ENCODE assay signal across 8 mouse cellular contexts in genomic region chr11:120948861-120949851, GRCm38 (mm10). TPM values are rescaled to one million over a fixed set of nuclear protein-coding genes. Genes with fewer than 3 reads are reported as not detected.
A peak's percentile ranks its signal among the peaks of the same experiment; 100 is the strongest.
DNase-seq lines count a peak whose midpoint lies in the region; ATAC-seq and TF ChIP-seq lines count a peak whose summit lies in the region.

No protein-coding gene starts in this region.

- H3K4me1 ChIP-seq in bone marrow, adult 2 months (ENCODE audit: control insufficient read depth, insufficient read depth, low read length), result peaks cover 5% of the 10 kb centered on the region; the same call in 1 of the 2 replicates
- H3K4me1 ChIP-seq in intestine, embryonic 14.5 days (replicated peaks; ENCODE audit: control insufficient read depth, insufficient read depth, low read length), result peaks cover 20% of the 10 kb centered on the region

- TF ChIP-seq CTCF in bone marrow, adult 2 months (IDR thresholded peaks at IDR 0.05; ENCODE audit: control insufficient read depth, insufficient read depth, low read length), result peak; percentile 23; the same call in 1 of the 2 replicates
- TF ChIP-seq CTCF in gastrocnemius, adult 2 months (IDR thresholded peaks at IDR 0.05), result peak; percentile 31

- peak; percentile 3; the same call in 1 of the 2 replicates for ATAC-seq in intestine, embryonic 14.5 days (replicated peaks; ENCODE audit: low FRiP score, low TSS enrichment, low read depth)

- intact Hi-C loops in gastrocnemius, adult 2 months (cut with DNase I), result loop anchor here (2.0 kb wide), 1 partner anchor 16 kb away; the partner anchor contains the start of gene Ccdc57

- no peaks in the 10 kb centered on the region for H3K36me3 ChIP-seq in intestine, embryonic 14.5 days (ENCODE audit: control insufficient read depth, insufficient read depth, low read length)

- TF ChIP-seq POLR2A in bone marrow, adult 2 months (IDR thresholded peaks at IDR 0.05; ENCODE audit: borderline replicate concordance, control insufficient read depth, low read depth, low read length), result peak; percentile 53; the same call in 1 of the 2 replicates

- H3K4me3 ChIP-seq in bone marrow, adult 2 months (replicated peaks; ENCODE audit: control insufficient read depth, low read depth, low read length), result peak overlapping the region; percentile 76
- peak overlapping the region; percentile 73 for H3K4me3 ChIP-seq in gastrocnemius, adult 2 months
- peak overlapping the region; percentile 64 for H3K4me3 ChIP-seq in intestine, embryonic 14.5 days (ENCODE audit: low read depth, low read length)

- H3K27me3 ChIP-seq in intestine, embryonic 14.5 days (replicated peaks; ENCODE audit: control insufficient read depth, insufficient read depth, low read length), result 0 out of 2 replicates have a peak, but pooled peaks cover 2% of the 10 kb centered on the region

- H3K9ac ChIP-seq in intestine, embryonic 14.5 days (ENCODE audit: low read length), result peak overlapping the region; percentile 61

- DNase-seq in adrenal gland, postnatal 10 days, result peak; percentile 60
- no peak for DNase-seq in adrenal gland, adult 8-10 months
- peak; percentile 93 for DNase-seq in gastrocnemius, adult 2 months
- DNase-seq in intestine, embryonic 14.5 days (ENCODE audit: low spot score), result peak; percentile 78
- DNase-seq in lung, postnatal 14 days, result peak; percentile 46
- peak; percentile 33 for DNase-seq in retina, postnatal 7 days (ENCODE audit: low read depth, low spot score)
- no peak for DNase-seq in frontal cortex, postnatal 25 days (ENCODE audit: low spot score in 2 of 2)

- peak overlapping the region; percentile 99 for H3K27ac ChIP-seq in bone marrow, adult 2 months (ENCODE audit: control insufficient read depth, insufficient read depth, low read depth, low read length, poor library complexity)
- H3K27ac ChIP-seq in gastrocnemius, adult 2 months, result peak overlapping the region; percentile 97
- peak overlapping the region; percentile 48 for H3K27ac ChIP-seq in intestine, embryonic 14.5 days (ENCODE audit: low read depth)

- peak overlapping the region; percentile 54 for H3K4me2 ChIP-seq in intestine, embryonic 14.5 days (ENCODE audit: low read length)

- H3K9me3 ChIP-seq in intestine, embryonic 14.5 days (ENCODE audit: control insufficient read depth, low read length), result no peaks in the 10 kb centered on the region

- 14% methylated on average over 75 of the region's 75 CpGs for WGBS in bone marrow, adult 2 months
- 3% methylated on average over 67 of the region's 75 CpGs for WGBS in intestine, embryonic 14.5 days

RNA-seq across cellular contexts. Expression of gene Slc16a3, which starts 0.9 kb away (rescaled TPM):
- 10 to 100 TPM; 10.4 to 11.6 TPM for total RNA-seq in adrenal gland, postnatal 10 days (2021)
- total RNA-seq in adrenal gland, adult 8-10 months (2022), result 1 to 10 TPM in 3 of 4 experiments, under 1 TPM in 1; 0.55 to 1.7 (median 1.5) TPM
- polyA plus RNA-seq in bone marrow, adult 2 months (2011; ENCODE audit: insufficient read depth, insufficient read length, low replicate concordance, missing spikeins), result 14.3 and 50.1 TPM in 2 replicates
- 100 to 1,000 TPM; 295 to 479 TPM for total RNA-seq in gastrocnemius, adult 2 months (2021)
- polyA plus RNA-seq in intestine, embryonic 14.5 days (2014; fragmentation: Nextera tagmentation; extraction: Ambion mirVana), result 62.9 and 64.0 TPM in 2 replicates

RNA-seq across cellular contexts. Expression of gene Ccdc57, which starts 16.5 kb away (rescaled TPM):
- 10 to 100 TPM in 1 of 2 experiments, 1 to 10 TPM in 1; 8.4 to 10.8 TPM for total RNA-seq in adrenal gland, postnatal 10 days (2021)
- 10 to 100 TPM in 3 of 4 experiments, 1 to 10 TPM in 1; 9.9 to 24.5 (median 15.1) TPM for total RNA-seq in adrenal gland, adult 8-10 months (2022)
- 2.7 and 14.6 TPM in 2 replicates for polyA plus RNA-seq in bone marrow, adult 2 months (2011; ENCODE audit: insufficient read depth, insufficient read length, low replicate concordance, missing spikeins)
- total RNA-seq in gastrocnemius, adult 2 months (2021), result 1 to 10 TPM; 3.4 to 3.6 TPM
- 5.9 and 7.0 TPM in 2 replicates for polyA plus RNA-seq in intestine, embryonic 14.5 days (2014; fragmentation: Nextera tagmentation; extraction: Ambion mirVana)

RNA-seq across cellular contexts. Expression of gene Csnk1d, which starts 42.0 kb away (rescaled TPM):
- total RNA-seq in adrenal gland, postnatal 10 days (2021), result 100 to 1,000 TPM; 129 to 131 TPM
- 100 to 1,000 TPM; 117 to 145 (median 136) TPM for total RNA-seq in adrenal gland, adult 8-10 months (2022)
- 35.6 and 58.3 TPM in 2 replicates for polyA plus RNA-seq in bone marrow, adult 2 months (2011; ENCODE audit: insufficient read depth, insufficient read length, low replicate concordance, missing spikeins)
- total RNA-seq in gastrocnemius, adult 2 months (2021), result 10 to 100 TPM; 50.0 to 53.7 TPM
- 68.7 and 70.2 TPM in 2 replicates for polyA plus RNA-seq in intestine, embryonic 14.5 days (2014; fragmentation: Nextera tagmentation; extraction: Ambion mirVana)

Comparison
In these comparisons a context has a peak if more than half of its experiments do, and no peak if none do; other contexts are left out.
1. DNase-seq: peak in adrenal gland, postnatal 10 days (single experiment), gastrocnemius, adult 2 months (single experiment), intestine, embryonic 14.5 days (single experiment), lung, postnatal 14 days (single experiment) and retina, postnatal 7 days (single experiment); none in adrenal gland, adult 8-10 months (single experiment) and frontal cortex, postnatal 25 days (0 of 2).
2. H3K27ac ChIP-seq: peak in every context shown above with its lines; median percentile 99 in bone marrow, adult 2 months; 97 in gastrocnemius, adult 2 months; 48 in intestine, embryonic 14.5 days.
3. RNA of gene Slc16a3, which starts 0.9 kb away (total RNA-seq): 295 to 479 TPM in gastrocnemius, adult 2 months; 10.4 to 11.6 TPM in adrenal gland, postnatal 10 days and 0.55 to 1.7 TPM in adrenal gland, adult 8-10 months; every median in the first group is over 10 times any median in the second.
4. Peak in every context shown above with its lines, with median percentiles within 50 percentile points of each other: H3K4me3 ChIP-seq.